Mouse (Mus musculus): ENCODE data around the gene Pax2.

- TF ChIP-seq TAL1 (IDR thresholded peaks at IDR 0.05; ENCODE audit: low read length) (no peak), GATA1 (IDR thresholded peaks at IDR 0.05; ENCODE audit: low read length) (no peak)
Observed at GRCm38 (mm10) chr19:44723611-44724440, 32.0 kb upstream of the Pax2 start.
